Mouse (Mus musculus): ENCODE results near the gene Nmur1. TPM values are rescaled to one million over a fixed set of nuclear protein-coding genes. Genes with fewer than 3 reads are reported as not detected.
A peak's percentile ranks its signal among the peaks of the same experiment; 100 is the strongest.
"Not testable (repeated sequence)": the region's sequence is repeated elsewhere in the genome, so short reads cannot be mapped to it uniquely, and the experiment has no call there.

Nmur1 gene
- under 1 TPM; 0.48 to 0.62 TPM for total RNA-seq (2021)

DNA sequence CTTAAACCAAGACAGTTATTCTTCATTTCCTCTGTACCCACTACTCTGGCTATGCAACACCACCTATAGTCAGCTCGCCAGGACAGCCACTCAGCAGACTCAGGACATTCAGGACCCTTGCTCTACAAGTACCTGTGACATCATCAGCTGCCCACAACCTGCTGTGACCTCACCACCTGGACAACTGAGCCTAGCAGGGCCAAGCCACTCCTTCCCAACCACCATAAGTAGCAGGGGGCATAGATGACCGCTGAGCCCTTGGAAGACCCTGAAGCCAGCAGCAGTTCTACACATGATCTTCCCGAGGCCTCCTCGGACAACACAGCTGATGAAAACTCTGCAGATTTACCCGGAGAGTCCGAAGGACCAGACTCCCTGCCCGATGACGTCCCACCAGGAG is at the start of gene Nmur1, which contains the start of gene Tex44:
Gene Nmur1 (minus strand): TSS at position 101 of the 400 bp plus-strand sequence.
Gene Tex44 (plus strand): TSS at position 202 of the 400 bp plus-strand sequence.
- no peak for DNase-seq
- intact Hi-C loops (cut with DNase I): no loop called here

DNA sequence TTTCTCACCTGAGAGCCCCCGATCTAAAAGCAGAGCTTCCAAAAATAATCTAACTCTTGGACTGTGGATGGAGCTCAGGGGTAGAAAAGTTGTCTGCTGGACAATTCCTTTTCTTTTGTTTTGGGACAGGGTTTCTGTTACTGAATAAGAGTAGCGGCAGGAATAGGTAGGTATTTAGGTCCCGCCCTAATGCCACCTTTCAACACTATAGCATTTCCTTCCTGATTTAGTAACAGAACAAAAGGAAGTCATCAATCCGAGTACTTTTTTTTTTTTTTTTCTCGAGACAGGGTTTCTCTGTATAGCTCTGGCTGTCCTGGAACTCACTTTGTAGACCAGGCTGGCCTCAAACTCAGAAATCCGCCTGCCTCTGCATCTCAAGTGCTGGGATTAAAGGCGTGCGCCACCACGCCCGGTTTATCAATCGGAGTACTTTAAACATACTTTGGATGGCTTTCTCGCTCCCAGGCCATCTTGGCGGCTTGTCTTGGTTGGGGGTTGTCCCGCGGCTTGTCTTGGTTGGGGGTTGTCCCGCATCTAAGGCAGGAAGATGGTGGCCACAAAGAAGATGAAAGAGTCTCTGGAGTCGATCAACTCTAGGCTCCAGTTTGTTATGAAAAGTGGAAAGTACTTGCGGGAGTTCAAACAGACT is 47.2 kb upstream of the Nmur1 start:
- intact Hi-C loops (cut with DNase I): no loop called here
- DNase-seq: no peak

DNA sequence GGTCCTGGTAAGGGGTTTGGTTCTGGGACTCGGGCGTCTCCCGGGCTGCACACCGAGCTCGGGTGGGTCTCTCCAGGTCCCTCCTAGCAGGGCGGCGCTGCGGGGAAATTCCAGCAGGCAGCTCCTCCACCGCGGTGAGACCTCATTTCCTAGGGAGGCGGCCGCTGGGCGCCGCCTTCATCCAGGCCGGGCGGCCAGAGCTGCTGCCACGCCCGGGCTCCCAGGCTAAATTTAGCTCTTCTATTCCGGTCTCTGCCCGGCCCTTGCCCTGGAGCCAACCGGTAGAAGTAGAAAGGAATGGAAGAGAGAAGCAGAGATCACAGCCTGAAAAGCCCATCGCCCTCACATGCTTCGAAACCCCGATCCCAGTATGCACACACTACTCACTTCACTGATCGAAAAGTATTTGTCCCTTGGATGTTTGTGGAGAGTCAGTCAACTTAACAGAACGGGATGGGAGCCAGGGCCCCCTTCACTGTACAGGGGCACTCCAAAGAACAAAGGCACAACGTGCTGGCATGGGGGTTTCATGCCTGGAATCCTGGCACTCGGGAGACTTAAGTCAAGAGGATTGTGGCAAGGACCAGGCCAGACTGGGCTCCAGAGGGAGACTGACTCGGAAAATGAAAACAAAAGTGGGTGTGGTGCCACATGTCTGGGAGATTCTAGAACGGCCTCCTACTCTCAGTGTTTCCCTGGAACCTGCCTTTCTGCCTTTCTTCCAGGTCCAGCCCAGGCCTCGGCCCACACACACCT is 46.3 kb upstream of the Nmur1 start:
- no peak for DNase-seq
- intact Hi-C loops (cut with DNase I): no loop called here

DNA sequence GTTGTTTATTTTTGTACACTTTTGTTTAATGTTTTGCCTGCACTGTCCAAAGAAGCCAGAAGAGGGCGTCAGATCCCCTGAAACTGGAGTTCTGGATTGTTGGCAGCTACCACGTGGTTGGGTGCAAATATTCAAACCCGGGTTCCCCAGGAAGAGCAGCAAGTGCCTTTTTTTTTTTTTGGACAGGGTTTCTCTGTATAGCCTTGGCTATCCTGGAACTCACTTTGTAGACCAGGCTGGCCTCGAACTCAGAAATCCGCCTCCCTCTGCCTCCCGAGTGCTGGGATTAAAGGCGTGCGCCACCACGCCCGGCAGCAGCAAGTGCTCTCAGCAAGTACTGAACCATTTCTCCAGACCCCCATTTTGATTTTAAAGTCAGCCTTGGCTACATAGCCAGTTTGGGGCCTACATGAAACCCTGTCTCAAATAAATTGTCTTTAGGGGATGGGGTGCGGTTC is 45.5 kb upstream of the Nmur1 start:
- DNase-seq; intact Hi-C loops (cut with DNase I): not testable (repeated sequence)

DNA sequence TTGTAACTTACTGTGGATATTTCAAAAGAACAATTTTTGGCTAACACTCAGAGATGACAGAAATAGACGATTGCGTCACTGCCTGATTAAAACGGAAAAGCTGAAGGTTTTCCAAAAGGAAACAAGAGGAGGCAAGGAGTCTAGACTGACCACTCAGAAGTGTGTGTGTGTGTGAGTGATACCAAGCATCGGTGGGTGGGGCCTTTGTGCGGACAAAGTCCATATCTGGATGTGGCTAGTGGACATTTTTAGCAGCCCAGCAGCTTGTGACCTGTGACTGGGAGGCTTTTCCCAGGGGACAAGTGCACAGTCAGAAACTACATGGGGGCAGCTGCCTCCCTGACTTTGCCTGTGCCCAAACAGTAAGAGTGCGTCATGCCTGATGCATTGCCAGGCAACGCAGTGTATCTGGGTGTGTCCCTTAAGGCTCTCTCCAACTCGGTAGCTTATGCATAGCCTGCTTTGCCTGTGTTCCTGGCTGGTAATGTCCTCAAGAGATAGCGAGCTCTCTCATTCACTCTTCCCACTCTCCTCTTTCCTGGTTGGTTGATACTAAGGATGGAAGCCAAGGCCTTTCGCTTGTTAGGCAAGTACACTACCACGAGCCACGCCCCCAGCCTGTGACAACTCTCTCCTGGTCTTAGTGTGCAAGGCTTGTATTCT is 44.6 kb upstream of the Nmur1 start:
- intact Hi-C loops (cut with DNase I): no loop called here
- no peak for DNase-seq

DNA sequence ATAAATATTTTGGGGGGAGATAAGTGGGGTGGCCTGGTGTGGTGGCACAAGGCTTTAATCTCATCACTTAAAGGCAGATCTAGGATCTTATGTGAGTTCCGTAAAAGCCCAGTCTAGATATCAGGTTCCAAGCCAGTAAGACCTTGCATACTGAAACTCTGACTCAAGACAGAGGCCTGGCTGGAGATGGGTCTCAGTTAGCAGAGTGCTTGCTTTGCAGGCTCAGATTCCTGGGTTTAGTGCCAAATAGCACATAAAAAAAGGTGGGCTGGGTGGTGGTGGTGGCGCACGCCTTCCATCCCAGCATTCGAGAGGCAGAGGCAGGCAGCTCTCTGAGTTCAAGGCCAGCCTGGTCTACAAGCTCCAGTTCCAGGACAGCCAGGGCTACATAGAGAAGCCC is 43.8 kb upstream of the Nmur1 start:
- intact Hi-C loops (cut with DNase I): no loop called here
- no peak for DNase-seq

DNA sequence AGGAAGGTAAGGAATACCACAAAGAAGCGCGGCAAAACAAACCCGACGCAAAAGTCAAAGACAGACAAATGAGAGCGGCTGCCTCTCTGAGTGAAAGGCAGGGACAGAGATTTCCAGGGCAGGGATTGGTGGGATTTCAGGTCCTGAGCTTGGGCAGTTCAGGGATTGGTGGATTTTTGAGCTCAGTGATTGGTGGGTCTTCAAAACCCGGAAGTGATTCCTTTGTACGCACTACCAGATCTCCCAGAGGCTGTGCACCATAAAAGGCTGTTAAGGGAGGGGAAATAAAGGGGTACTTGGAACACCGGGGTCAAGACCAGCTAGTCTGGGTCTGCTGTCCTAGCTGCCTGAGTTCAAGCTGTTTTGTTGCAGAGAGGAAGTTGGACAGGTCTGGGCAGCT is 41.4 kb upstream of the Nmur1 start:
- no peak for DNase-seq
- intact Hi-C loops (cut with DNase I): no loop called here

DNA sequence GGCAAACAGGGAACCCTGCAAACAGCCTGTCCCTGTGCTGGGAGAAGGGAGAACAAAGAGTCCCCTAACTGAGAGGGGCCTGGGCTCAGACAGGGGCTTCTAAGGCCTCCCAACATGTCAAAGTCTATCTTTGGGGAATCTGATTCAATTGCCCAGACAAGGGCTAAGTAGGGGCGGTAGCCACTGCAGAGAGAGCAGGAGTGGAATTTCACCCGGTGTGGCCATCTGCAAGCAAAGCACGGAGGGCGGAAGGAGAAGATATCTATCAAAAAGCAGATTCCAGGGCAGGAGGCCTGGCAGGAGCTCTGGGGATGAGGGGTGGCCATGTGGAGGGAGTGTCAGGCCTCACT is 38.8 kb upstream of the Nmur1 start:
- DNase-seq: no peak
- intact Hi-C loops (cut with DNase I): no loop called here

DNA sequence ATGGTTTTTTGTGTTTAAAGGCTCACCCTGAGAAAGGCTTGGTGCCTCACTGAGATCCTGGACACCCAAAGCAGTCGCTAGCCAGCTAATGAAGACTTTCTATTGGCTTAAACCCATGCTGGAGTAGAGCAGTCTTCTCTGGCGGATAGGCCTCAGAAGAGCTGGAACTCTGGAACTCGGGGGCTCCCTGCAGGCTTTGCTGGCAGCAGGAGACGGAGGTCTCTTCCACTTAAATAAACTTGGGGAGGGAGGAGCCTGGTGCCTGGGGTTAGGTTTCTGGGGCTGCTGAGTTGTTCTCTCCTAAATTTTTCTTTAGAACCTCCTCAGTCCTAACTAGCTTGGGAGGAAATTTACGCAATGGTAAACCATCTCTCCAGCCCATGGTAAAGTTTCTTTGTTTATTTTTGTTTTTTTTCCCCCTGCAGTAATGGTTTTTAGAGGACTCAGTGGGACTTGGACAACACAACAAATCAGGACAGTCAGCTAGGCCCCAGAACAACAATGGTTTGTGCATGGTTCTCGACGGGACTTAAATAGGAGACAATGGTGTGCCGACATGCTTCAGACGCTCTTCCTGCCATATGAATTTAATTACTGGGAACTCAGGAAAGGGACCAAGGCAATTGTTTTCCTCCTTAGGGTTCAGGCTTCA is 38.3 kb upstream of the Nmur1 start:
- intact Hi-C loops (cut with DNase I): no loop called here
- DNase-seq: no peak

DNA sequence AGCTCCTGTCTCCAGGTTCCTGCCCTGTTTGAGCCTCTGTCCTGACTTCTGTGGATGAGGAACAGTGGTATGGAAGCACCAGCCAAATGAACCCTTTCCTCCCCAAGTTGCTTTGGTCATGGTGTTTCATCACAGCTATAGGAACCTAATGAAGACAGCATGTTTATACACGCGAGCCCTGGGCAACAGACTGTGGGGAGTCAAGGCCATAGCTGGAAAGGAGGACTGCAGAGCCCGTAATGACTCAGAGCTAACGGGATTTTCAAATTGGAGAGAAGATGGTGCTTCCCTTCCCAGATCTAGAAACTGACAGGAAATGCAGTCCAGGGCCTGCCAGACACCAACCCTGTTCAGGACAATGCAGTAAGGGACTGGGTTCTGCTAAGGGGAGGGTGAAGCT is 33.3 kb upstream of the Nmur1 start:
- no peak for DNase-seq
- intact Hi-C loops (cut with DNase I): no loop called here

DNA sequence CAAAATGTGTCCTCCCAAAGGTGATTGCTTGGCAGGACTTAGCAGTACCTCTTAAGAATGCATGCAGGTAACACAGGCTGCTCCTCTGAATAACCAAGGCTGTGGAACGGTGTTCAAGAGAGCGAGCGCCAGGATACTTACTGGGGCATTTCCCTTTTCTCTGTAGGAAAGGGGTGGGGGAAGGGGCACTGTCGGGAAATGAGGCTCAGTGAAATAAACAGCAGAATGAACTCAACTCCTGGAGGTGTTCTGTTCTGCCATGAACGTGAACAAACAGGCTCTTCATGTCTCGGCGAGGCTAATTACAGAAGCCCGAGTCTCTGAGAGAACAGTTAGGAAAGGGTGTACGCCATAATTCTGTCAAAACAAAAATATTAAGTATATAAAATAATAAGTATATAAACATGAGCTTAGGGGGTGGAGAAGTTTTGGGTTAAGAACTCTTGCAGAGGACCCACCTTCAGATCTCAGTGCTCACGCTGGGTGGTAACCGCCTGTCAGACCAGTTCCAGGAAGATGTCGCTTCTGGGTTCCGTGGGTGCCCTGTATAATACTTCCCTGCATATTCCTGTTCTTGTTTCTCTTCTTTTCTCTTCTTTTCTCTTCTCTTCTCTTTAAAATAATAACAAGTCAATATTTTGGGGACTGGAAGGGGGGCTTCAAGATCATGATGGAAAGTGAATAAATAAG is 31.0 kb upstream of the Nmur1 start:
- intact Hi-C loops (cut with DNase I): no loop called here
- DNase-seq: no peak

DNA sequence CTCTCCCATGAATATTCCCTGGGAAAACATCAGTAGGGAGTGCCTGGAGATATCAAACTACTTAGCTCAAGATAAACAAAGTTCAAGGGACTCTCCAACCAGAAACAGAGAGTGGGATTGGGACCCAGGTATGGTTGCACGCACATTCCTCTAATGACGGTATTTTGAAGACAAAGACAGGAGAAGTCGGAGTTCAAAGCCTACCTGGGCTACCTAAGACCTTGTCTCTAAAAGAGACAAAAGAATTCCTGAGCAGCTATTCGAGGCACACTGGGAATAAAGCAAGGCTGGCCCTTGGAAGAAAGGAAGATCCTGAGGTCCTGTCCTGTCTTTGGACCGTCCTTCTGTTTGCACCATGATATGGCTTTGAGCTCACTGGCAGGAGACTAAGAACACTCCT is 26.7 kb upstream of the Nmur1 start:
- DNase-seq: no peak
- intact Hi-C loops (cut with DNase I): no loop called here

DNA sequence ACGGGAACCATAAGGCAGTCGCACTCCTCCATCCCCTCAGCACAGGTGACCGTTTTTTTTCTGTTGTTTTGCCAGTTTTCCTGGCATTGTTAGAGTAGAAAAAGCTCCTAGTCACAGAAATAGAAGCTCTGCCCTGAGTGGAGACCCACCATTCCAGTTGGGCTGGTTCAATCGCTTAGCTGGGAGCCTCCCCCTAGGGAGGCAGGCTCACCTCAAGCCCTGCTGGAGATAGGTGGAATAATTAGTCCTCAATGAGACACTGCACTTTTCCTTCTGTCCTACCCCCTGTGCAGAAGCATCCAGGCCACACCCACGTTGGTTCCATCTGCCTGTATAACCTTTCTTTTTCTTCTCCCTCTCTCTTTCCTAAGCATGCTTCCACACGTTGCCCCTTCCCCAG is 23.9 kb upstream of the Nmur1 start:
- intact Hi-C loops (cut with DNase I): no loop called here
- no peak for DNase-seq

DNA sequence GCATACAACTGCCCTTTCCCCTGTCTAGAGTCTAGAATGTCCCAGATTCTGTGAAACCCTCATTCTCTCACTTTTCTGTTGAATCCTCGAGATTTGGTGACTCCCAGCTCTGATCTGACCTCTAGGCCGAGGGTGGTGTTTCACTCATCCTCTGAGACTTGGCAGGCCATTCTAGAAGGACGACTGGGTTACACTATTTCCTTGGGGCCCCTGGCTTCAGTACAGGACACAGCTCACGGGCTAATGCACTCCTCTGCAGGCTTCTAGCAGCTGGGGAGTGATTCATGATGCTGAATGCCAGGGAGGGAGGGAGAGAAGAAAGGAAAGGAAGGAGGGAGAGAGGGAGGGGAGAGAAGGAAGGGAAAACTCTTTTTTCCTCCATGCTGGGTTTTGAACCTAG is 22.2 kb upstream of the Nmur1 start:
- DNase-seq: no peak
- intact Hi-C loops (cut with DNase I): no loop called here

DNA sequence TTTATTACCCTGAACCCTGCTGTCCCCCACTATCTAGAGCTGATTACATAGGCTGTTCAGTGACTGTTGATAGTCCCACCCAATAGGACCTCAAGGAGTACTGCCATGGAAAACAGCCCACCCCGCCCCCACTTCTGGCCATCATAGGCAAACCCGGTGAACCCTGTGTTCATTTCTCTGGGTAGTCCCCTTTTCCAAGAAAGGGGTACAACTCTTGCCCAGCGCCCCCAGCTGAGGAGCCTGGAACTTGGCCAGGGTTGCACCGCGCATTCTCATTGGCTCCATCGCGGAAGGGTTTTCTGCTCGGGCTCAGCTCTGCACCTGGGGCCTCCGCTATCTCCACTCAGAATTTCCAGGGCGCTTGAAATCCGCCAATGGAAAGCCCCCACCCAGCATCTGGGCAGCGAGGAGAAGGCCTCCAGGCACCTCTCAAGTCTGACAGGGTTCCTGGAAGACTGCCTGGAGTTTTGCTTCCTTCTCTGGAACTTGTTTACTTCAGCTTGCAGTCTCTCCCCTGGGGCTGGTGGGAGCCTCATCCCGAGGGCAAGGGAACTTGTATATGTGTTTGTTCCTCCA is 21.7 kb upstream of the Nmur1 start:
- DNase-seq: peak; percentile 67
- intact Hi-C loops (cut with DNase I): no loop called here

DNA sequence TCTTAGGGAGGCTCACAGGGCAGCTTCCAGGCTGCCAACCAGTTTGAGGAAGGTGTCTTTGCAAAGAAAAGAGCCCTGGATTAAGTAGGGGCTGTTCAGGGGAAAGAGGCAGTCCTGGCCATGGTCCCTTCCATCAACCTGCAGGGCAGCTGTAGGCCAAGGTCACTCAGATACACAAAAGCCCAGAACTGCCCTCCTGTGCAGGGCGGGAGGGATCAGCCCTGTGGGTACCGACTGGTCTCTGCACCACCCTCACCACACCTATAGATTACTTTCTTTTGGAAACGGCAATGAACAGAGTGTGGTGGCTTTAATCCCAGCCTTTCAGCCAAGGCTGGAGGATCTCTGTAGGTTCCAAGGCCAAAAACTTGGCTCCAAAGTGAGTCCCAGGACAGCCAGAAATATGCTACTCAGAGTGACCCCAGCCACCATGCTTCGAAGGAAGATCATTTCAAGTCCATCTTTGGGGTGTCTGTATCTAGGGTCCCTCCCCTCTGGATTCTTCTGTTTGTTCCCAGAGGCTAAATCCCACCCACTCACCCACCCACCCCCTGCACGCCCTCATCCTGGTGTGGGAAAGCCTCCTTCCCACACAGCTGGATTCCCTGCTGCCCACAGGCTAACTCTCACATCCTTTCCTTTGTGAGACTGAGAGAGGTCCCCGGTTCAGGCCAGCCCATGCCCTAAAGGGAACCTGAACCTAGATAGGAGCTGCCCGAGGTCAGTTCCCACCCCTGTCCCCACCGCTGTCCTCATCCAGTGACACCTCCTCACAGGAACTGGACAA is 17.6 kb upstream of the Nmur1 start:
- no peak for DNase-seq
- intact Hi-C loops (cut with DNase I): loop anchor here (5.0 kb wide), 1 partner anchor 54 kb away; no protein-coding TSS in a partner anchor

DNA sequence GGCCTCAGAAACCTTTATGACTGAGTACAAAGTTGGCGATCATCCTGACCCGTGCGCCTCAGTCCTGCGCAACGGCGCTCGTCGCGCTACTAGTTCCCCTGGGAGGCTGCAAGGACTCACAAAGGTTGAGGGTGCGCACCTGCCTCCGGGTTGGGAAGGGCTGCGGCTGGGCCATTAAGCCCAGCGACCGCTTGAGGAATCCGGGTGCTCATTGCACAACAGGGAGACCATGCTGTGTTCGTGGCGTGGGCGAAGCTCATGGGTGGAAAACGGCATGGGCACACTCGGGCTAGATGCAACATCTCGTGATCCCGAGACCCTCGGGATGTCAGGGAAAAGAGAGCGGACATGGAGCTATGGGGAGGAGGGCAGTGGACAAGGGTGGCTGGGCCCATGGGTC is 16.8 kb upstream of the Nmur1 start:
- intact Hi-C loops (cut with DNase I): loop anchor here (5.0 kb wide), 1 partner anchor 54 kb away; no protein-coding TSS in a partner anchor
- DNase-seq: no peak

DNA sequence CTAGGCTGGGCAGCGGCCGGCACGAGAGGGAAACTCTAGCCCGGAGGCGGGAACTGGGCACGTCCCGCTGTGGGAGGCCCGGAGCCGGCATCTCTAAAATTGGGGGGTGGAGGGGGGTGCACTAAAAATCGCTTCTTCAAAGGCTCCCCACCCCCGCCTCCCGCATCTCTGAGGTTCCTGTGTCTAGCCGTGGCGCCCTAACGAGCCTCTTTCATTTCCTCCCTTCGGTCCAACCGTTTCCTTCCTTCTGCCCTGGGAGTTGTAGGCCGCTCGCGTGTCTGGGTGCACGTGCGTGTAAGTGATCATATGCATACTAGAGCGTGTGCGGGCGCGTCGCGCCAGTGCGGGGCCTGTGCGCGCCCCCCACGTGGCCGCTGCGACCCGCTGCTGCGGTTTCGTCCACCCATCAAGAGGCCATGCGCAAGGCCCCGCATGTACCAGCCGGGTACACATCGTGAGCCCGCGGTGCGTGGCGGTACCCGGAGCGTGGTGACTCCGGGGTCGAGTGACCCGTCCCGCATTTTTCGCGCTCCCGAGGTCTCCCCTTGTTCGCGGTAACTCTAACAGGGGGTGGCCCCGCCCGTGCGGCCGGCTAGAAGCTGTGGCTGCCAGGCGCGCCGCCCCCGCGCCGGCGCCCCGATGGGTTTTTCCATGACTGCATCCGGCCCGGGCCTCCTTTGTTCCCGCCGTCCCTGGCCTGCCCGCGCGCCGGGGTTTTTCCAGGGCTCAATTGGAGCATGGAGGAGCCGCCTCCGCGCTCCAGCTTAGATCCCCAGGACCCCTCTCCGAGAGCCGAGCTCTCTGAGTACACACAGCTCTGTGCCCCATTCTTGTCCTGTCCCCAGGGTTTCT is 16.2 kb upstream of the Nmur1 start:
- peak; percentile 88 for DNase-seq
- intact Hi-C loops (cut with DNase I): loop anchor here (2.0 to 5.0 kb wide), 2 partner anchors 55 to 91 kb away; no protein-coding TSS in a partner anchor

DNA sequence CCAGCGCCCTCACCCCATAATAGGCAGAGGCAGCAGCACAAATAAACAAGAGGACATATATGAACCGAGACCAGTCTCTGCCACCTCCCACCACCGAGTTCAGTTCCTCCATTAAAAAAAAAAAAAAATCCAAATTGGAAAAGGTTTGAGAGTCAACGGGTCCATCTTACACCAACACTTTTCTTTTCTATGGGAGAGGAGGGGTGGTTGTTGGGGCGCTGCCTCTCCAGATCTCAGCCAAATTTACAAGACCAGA is 15.6 kb upstream of the Nmur1 start:
- DNase-seq: no peak
- intact Hi-C loops (cut with DNase I): loop anchor here (2.0 to 5.0 kb wide), 2 partner anchors 56 to 91 kb away; no protein-coding TSS in a partner anchor
